In genomic region chr15:32353513-32353912, GRCm38 (mm10) we compare ENCODE assay signal across 23 mouse cellular contexts.
DNase-seq lines count a peak whose midpoint lies in the region; ATAC-seq lines count a peak whose summit lies in the region.
"Had no signal": no experiment of that assay in that cellular context is flagged by ENCODE, and none has a peak within 500 bp of the region (broad histone marks: within the 10 kb centered on the region; RNA-seq: fewer than 3 reads in every experiment).

No protein-coding gene starts in this region.

- H3K36me3 ChIP-seq in forebrain, embryonic 10.5 days (replicated peaks), result no peaks in the 10 kb centered on the region
- no peaks in the 10 kb centered on the region for H3K36me3 ChIP-seq in forebrain, embryonic 11.5 days (ENCODE audit: control insufficient read depth, insufficient read depth, low read length)
- no peaks in the 10 kb centered on the region for H3K36me3 ChIP-seq in lung, embryonic 15.5 days
- H3K36me3 ChIP-seq in neural tube, embryonic 11.5 days (ENCODE audit: control insufficient read depth, insufficient read depth, low read length), result no peaks in the 10 kb centered on the region
- H3K36me3 ChIP-seq in neural tube, embryonic 15.5 days, result no peaks in the 10 kb centered on the region
- no peaks in the 10 kb centered on the region for H3K36me3 ChIP-seq in stomach, embryonic 16.5 days (ENCODE audit: control insufficient read depth, insufficient read depth, low read length)
- H3K36me3 ChIP-seq: heart, embryonic 10.5 days; hindbrain, embryonic 15.5 days; limb, embryonic 15.5 days; liver, embryonic 15.5 days had no signal

- no peak overlapping the region for H3K9ac ChIP-seq in forebrain, embryonic 11.5 days (ENCODE audit: low read length)
- no peak overlapping the region for H3K9ac ChIP-seq in lung, embryonic 15.5 days
- peak overlapping the region; percentile 14; the same call in 1 of the 2 replicates for H3K9ac ChIP-seq in neural tube, embryonic 11.5 days (ENCODE audit: low read length)
- no peak overlapping the region for H3K9ac ChIP-seq in neural tube, embryonic 15.5 days (replicated peaks)
- H3K9ac ChIP-seq in stomach, embryonic 16.5 days (ENCODE audit: low read length), result no peak overlapping the region
- H3K9ac ChIP-seq: hindbrain, embryonic 15.5 days; limb, embryonic 15.5 days; liver, embryonic 15.5 days had no signal

- no peak overlapping the region for H3K4me3 ChIP-seq in forebrain, embryonic 10.5 days
- no peak overlapping the region for H3K4me3 ChIP-seq in forebrain, embryonic 11.5 days (ENCODE audit: low read depth, low read length)
- no peak overlapping the region for H3K4me3 ChIP-seq in lung, embryonic 15.5 days
- no peak overlapping the region for H3K4me3 ChIP-seq in neural tube, embryonic 11.5 days (ENCODE audit: low read depth, low read length)
- H3K4me3 ChIP-seq in neural tube, embryonic 15.5 days (replicated peaks), result no peak overlapping the region
- no peak overlapping the region for H3K4me3 ChIP-seq in stomach, embryonic 16.5 days (replicated peaks; ENCODE audit: low read length)
- H3K4me3 ChIP-seq: heart, embryonic 10.5 days; hindbrain, embryonic 15.5 days; layer of hippocampus, adult 2 months; limb, embryonic 15.5 days; liver, embryonic 15.5 days; megakaryocyte, embryonic 14.5 days; myocyte had no signal

- H3K27me3 ChIP-seq in forebrain, embryonic 10.5 days (ENCODE audit: poor library complexity, severe bottlenecking), result no peaks in the 10 kb centered on the region
- H3K27me3 ChIP-seq in forebrain, embryonic 11.5 days (ENCODE audit: control insufficient read depth, insufficient read depth, low read length), result no peaks in the 10 kb centered on the region
- H3K27me3 ChIP-seq in lung, embryonic 15.5 days, result no peaks in the 10 kb centered on the region
- H3K27me3 ChIP-seq in neural tube, embryonic 11.5 days (ENCODE audit: control insufficient read depth, insufficient read depth, low read length), result no peaks in the 10 kb centered on the region
- H3K27me3 ChIP-seq in neural tube, embryonic 15.5 days (replicated peaks), result no peaks in the 10 kb centered on the region
- H3K27me3 ChIP-seq in stomach, embryonic 16.5 days (ENCODE audit: control insufficient read depth, insufficient read depth, low read length), result no peaks in the 10 kb centered on the region
- H3K27me3 ChIP-seq: hindbrain, embryonic 15.5 days; limb, embryonic 15.5 days; liver, embryonic 15.5 days; megakaryocyte, embryonic 14.5 days had no signal

- no peak for ATAC-seq in forebrain, embryonic 11.5 days (replicated peaks; ENCODE audit: low FRiP score)
- peak; percentile 57; the same call in 1 of the 2 replicates for ATAC-seq in lung, embryonic 15.5 days (ENCODE audit: borderline replicate concordance, extremely low read depth, low FRiP score, low TSS enrichment)
- no peak for ATAC-seq in neural tube, embryonic 11.5 days (ENCODE audit: insufficient read depth, low FRiP score, low TSS enrichment)
- no peak for ATAC-seq in neural tube, embryonic 15.5 days (ENCODE audit: low FRiP score)
- no peak for ATAC-seq in stomach, embryonic 16.5 days (ENCODE audit: insufficient read depth, low FRiP score)
- ATAC-seq: activated CD4-positive, CD25-positive, alpha-beta regulatory T cell, adult 4 months; CD4-positive, CD25-positive, alpha-beta regulatory T cell, adult 4 months had no signal

- intact Hi-C loops in gastrocnemius, postnatal 14 days (cut with DNase I; ENCODE audit: low total_unique reads), result no loop called here

- no peak for DNase-seq in forebrain, embryonic 10.5 days (ENCODE audit: extremely low spot score, low spot score)
- no peak for DNase-seq in forebrain, embryonic 11.5 days (ENCODE audit: low spot score)
- no peak for DNase-seq in lung, adult 18-20 months
- DNase-seq in neural tube, embryonic 11.5 days (ENCODE audit: low spot score), result no peak
- DNase-seq in gastrocnemius, postnatal 14 days, result no peak
- DNase-seq: adrenal gland, postnatal 14 days; cerebellum, adult 11 months; cerebellum, postnatal 10 days; kidney, adult 8-10 months; kidney, postnatal 14 days; right cerebral cortex, postnatal 4 days had no signal

- 44% methylated on average over 5 of the region's 5 CpGs for WGBS in forebrain, embryonic 10.5 days
- WGBS in forebrain, embryonic 11.5 days, result 39% methylated on average over 5 of the region's 5 CpGs
- 44% methylated on average over 5 of the region's 5 CpGs for WGBS in lung, embryonic 15.5 days
- 42% methylated on average over 5 of the region's 5 CpGs for WGBS in neural tube, embryonic 11.5 days
- WGBS in neural tube, embryonic 15.5 days, result 29% methylated on average over 5 of the region's 5 CpGs
- WGBS in stomach, embryonic 16.5 days, result 41% methylated on average over 5 of the region's 5 CpGs

- no peaks in the 10 kb centered on the region for H3K9me3 ChIP-seq in forebrain, embryonic 10.5 days
- no peaks in the 10 kb centered on the region for H3K9me3 ChIP-seq in forebrain, embryonic 11.5 days (ENCODE audit: control insufficient read depth, low read length)
- no peaks in the 10 kb centered on the region for H3K9me3 ChIP-seq in lung, embryonic 15.5 days
- H3K9me3 ChIP-seq in neural tube, embryonic 11.5 days (ENCODE audit: control insufficient read depth, low read length), result no peaks in the 10 kb centered on the region
- H3K9me3 ChIP-seq in neural tube, embryonic 15.5 days (replicated peaks), result no peaks in the 10 kb centered on the region
- no peaks in the 10 kb centered on the region for H3K9me3 ChIP-seq in stomach, embryonic 16.5 days (replicated peaks; ENCODE audit: control insufficient read depth, low read length)
- H3K9me3 ChIP-seq: heart, embryonic 10.5 days; hindbrain, embryonic 15.5 days; limb, embryonic 15.5 days; liver, embryonic 15.5 days had no signal

- H3K4me2 ChIP-seq in forebrain, embryonic 11.5 days (ENCODE audit: low read depth, low read length, severe bottlenecking), result no peak overlapping the region
- H3K4me2 ChIP-seq in lung, embryonic 15.5 days, result no peak overlapping the region
- no peak overlapping the region for H3K4me2 ChIP-seq in neural tube, embryonic 11.5 days (ENCODE audit: low read depth)
- no peak overlapping the region for H3K4me2 ChIP-seq in neural tube, embryonic 15.5 days
- 0 out of 2 replicates have a peak overlapping the region, but pooled peaks have one; percentile 5 for H3K4me2 ChIP-seq in stomach, embryonic 16.5 days (ENCODE audit: low read depth, low read length)
- H3K4me2 ChIP-seq: hindbrain, embryonic 15.5 days; limb, embryonic 15.5 days; liver, embryonic 15.5 days had no signal

- peak overlapping the region; percentile 56 for H3K27ac ChIP-seq in forebrain, embryonic 10.5 days
- no peak overlapping the region for H3K27ac ChIP-seq in forebrain, embryonic 11.5 days (ENCODE audit: low read depth, low read length)
- H3K27ac ChIP-seq in lung, embryonic 15.5 days, result no peak overlapping the region
- H3K27ac ChIP-seq in neural tube, embryonic 11.5 days (ENCODE audit: low read depth, low read length), result no peak overlapping the region
- no peak overlapping the region for H3K27ac ChIP-seq in neural tube, embryonic 15.5 days (replicated peaks)
- H3K27ac ChIP-seq in stomach, embryonic 16.5 days (ENCODE audit: low read length), result peak overlapping the region; percentile 29; the same call in 1 of the 2 replicates
- H3K27ac ChIP-seq: heart, embryonic 10.5 days; hindbrain, embryonic 15.5 days; layer of hippocampus, adult 2 months; limb, embryonic 15.5 days; liver, embryonic 15.5 days had no signal

- H3K4me1 ChIP-seq in forebrain, embryonic 10.5 days, result peaks cover 21% of the 10 kb centered on the region
- H3K4me1 ChIP-seq in forebrain, embryonic 11.5 days (replicated peaks; ENCODE audit: control insufficient read depth, insufficient read depth, low read length), result peaks cover 3% of the 10 kb centered on the region; the same call in 1 of the 2 replicates
- H3K4me1 ChIP-seq in lung, embryonic 15.5 days, result peaks cover 11% of the 10 kb centered on the region; the same call in 1 of the 2 replicates
- no peaks in the 10 kb centered on the region; the same call in 1 of the 2 replicates for H3K4me1 ChIP-seq in neural tube, embryonic 11.5 days (ENCODE audit: control insufficient read depth, insufficient read depth, low read length)
- peaks cover 4% of the 10 kb centered on the region; the same call in 1 of the 2 replicates for H3K4me1 ChIP-seq in neural tube, embryonic 15.5 days
- H3K4me1 ChIP-seq in stomach, embryonic 16.5 days (ENCODE audit: control insufficient read depth, insufficient read depth, low read length), result peaks cover 8% of the 10 kb centered on the region; the same call in 1 of the 2 replicates
- H3K4me1 ChIP-seq: limb, embryonic 15.5 days; liver, embryonic 15.5 days; megakaryocyte, embryonic 14.5 days had no signal

Comparison
In these comparisons a context has a peak if more than half of its experiments do, and no peak if none do; other contexts are left out.
1. H3K27ac ChIP-seq: peak in forebrain, embryonic 10.5 days (single experiment) and stomach, embryonic 16.5 days (single experiment); none in forebrain, embryonic 11.5 days (single experiment), lung, embryonic 15.5 days (single experiment), neural tube, embryonic 11.5 days (single experiment) and neural tube, embryonic 15.5 days (single experiment).